Mouse (Mus musculus): ENCODE measurements around the gene Zbtb12. TPM values are rescaled to one million over a fixed set of nuclear protein-coding genes. Genes with fewer than 3 reads are reported as not detected.

Gene Zbtb12
- polyA plus RNA-seq, 1 experiment from 2014 or later, result 16.3 TPM

- Histone ChIP-seq H3K4me1 (replicated peaks) (peaks cover 26% of the 10 kb centered on the region), H3K27ac (peak overlapping the region; percentile 61; the same call in 1 of the 2 replicates), H3K36me3 (peaks cover 57% of the 10 kb centered on the region), H3K4me2 (replicated peaks) (peak overlapping the region; percentile 97), H3K27me3 (no peaks in the 10 kb centered on the region), H3K9me3 (no peaks in the 10 kb centered on the region), H3K4me3 (replicated peaks) (peak overlapping the region; percentile 91), H3K9ac (replicated peaks) (peak overlapping the region; percentile 90)
- 2% methylated on average over 25 of the region's 25 CpGs for WGBS
- ATAC-seq, result no peak
Observed at GRCm38 (mm10) chr17:34850517-34851125, 28.7 kb upstream of the Zbtb12 start.

- no peaks in the 10 kb centered on the region for H3K27me3 ChIP-seq
- no peak overlapping the region for H3K9ac ChIP-seq (replicated peaks)
- WGBS, result 83% methylated on average over 8 of the region's 8 CpGs
- H3K4me2 ChIP-seq (replicated peaks), result no peak overlapping the region
- no peak overlapping the region for H3K4me3 ChIP-seq (replicated peaks)
- H3K36me3 ChIP-seq, result peaks cover 55% of the 10 kb centered on the region
- H3K4me1 ChIP-seq (replicated peaks), result peaks cover 26% of the 10 kb centered on the region
- no peaks in the 10 kb centered on the region for H3K9me3 ChIP-seq
- ATAC-seq, result no peak
- H3K27ac ChIP-seq, result no peak overlapping the region
Observed at GRCm38 (mm10) chr17:34853511-34853910, 25.8 kb upstream of the Zbtb12 start.

- Histone ChIP-seq H3K9ac (replicated peaks) (no peak overlapping the region), H3K27me3 (no peaks in the 10 kb centered on the region), H3K4me2 (replicated peaks) (no peak overlapping the region), H3K4me1 (replicated peaks) (peaks cover 14% of the 10 kb centered on the region), H3K27ac (no peak overlapping the region), H3K4me3 (replicated peaks) (no peak overlapping the region), H3K9me3 (no peaks in the 10 kb centered on the region), H3K36me3 (peaks cover 55% of the 10 kb centered on the region)
- ATAC-seq, result no peak
- 88% methylated on average over 3 of the region's 3 CpGs for WGBS
Observed at GRCm38 (mm10) chr17:34854761-34855160, 24.5 kb upstream of the Zbtb12 start.

GRCm38 (mm10) chr17:34855825-34856224 lies 23.5 kb upstream of the Zbtb12 start:
- H3K4me1 ChIP-seq (replicated peaks), result peaks cover 11% of the 10 kb centered on the region
- no peak overlapping the region for H3K4me2 ChIP-seq (replicated peaks)
- ATAC-seq, result 0 out of 2 replicates have a peak, but pooled peaks have one; percentile 53
- H3K27me3 ChIP-seq, result no peaks in the 10 kb centered on the region
- no peak overlapping the region for H3K4me3 ChIP-seq (replicated peaks)
- no peaks in the 10 kb centered on the region for H3K9me3 ChIP-seq
- H3K36me3 ChIP-seq, result peaks cover 55% of the 10 kb centered on the region
- no peak overlapping the region for H3K27ac ChIP-seq
- no peak overlapping the region for H3K9ac ChIP-seq (replicated peaks)
- 34% methylated on average over 3 of the region's 3 CpGs for WGBS

GRCm38 (mm10) chr17:34858670-34859069 lies 20.6 kb upstream of the Zbtb12 start:
- Histone ChIP-seq H3K36me3 (peaks cover 41% of the 10 kb centered on the region), H3K9me3 (no peaks in the 10 kb centered on the region), H3K4me1 (replicated peaks) (no peaks in the 10 kb centered on the region), H3K27me3 (no peaks in the 10 kb centered on the region), H3K9ac (replicated peaks) (no peak overlapping the region), H3K4me2 (replicated peaks) (no peak overlapping the region), H3K4me3 (replicated peaks) (no peak overlapping the region), H3K27ac (no peak overlapping the region)
- WGBS, result 81% methylated on average over 4 of the region's 4 CpGs
- no peak for ATAC-seq

GRCm38 (mm10) chr17:34860514-34860913 lies 18.8 kb upstream of the Zbtb12 start:
- WGBS, result 86% methylated on average over 9 of the region's 9 CpGs
- H3K27me3 ChIP-seq, result no peaks in the 10 kb centered on the region
- no peaks in the 10 kb centered on the region for H3K4me1 ChIP-seq (replicated peaks)
- H3K27ac ChIP-seq, result no peak overlapping the region
- no peak overlapping the region for H3K9ac ChIP-seq (replicated peaks)
- H3K4me2 ChIP-seq (replicated peaks), result no peak overlapping the region
- no peak overlapping the region for H3K4me3 ChIP-seq (replicated peaks)
- peaks cover 25% of the 10 kb centered on the region for H3K36me3 ChIP-seq
- no peak for ATAC-seq
- H3K9me3 ChIP-seq, result no peaks in the 10 kb centered on the region

- no peak overlapping the region for H3K4me2 ChIP-seq (replicated peaks)
- no peak overlapping the region for H3K27ac ChIP-seq
- no peak overlapping the region for H3K4me3 ChIP-seq (replicated peaks)
- no peaks in the 10 kb centered on the region for H3K9me3 ChIP-seq
- peaks cover 12% of the 10 kb centered on the region for H3K36me3 ChIP-seq
- no peak overlapping the region for H3K9ac ChIP-seq (replicated peaks)
- H3K4me1 ChIP-seq (replicated peaks), result no peaks in the 10 kb centered on the region
- no peak for ATAC-seq
- no peaks in the 10 kb centered on the region for H3K27me3 ChIP-seq
- 75% methylated on average over 13 of the region's 13 CpGs for WGBS
Observed at GRCm38 (mm10) chr17:34861704-34862415, 17.4 kb upstream of the Zbtb12 start.

GRCm38 (mm10) chr17:34862416-34863081 lies 16.7 kb upstream of the Zbtb12 start, which contains the start of gene Cfb:
TSS of gene Cfb (minus strand) at chr17:34862518.
- Histone ChIP-seq H3K9ac (replicated peaks) (no peak within 1 kb of the TSS), H3K4me1 (replicated peaks) (no peaks in the 10 kb centered on the region), H3K4me2 (replicated peaks) (no peak within 1 kb of the TSS), H3K9me3 (no peaks in the 10 kb centered on the region), H3K27me3 (no peaks in the 10 kb centered on the region), H3K4me3 (replicated peaks) (no peak within 1 kb of the TSS), H3K27ac (no peak within 1 kb of the TSS), H3K36me3 (peaks cover 6% of the 10 kb centered on the region; the same call in 1 of the 2 replicates)
- ATAC-seq, result no peak
- 75% methylated on average over 8 of the region's 8 CpGs for WGBS

GRCm38 (mm10) chr17:34865981-34866380 lies 13.3 kb upstream of the Zbtb12 start:
- Histone ChIP-seq H3K4me3 (replicated peaks) (no peak overlapping the region), H3K27me3 (no peaks in the 10 kb centered on the region), H3K9ac (replicated peaks) (no peak overlapping the region), H3K27ac (no peak overlapping the region), H3K4me2 (replicated peaks) (no peak overlapping the region), H3K36me3 (no peaks in the 10 kb centered on the region), H3K9me3 (no peaks in the 10 kb centered on the region), H3K4me1 (replicated peaks) (no peaks in the 10 kb centered on the region)
- whole genome bisulfite sequencing, result 64% methylated on average over 7 of the region's 7 CpGs
- no peak for ATAC-seq

GRCm38 (mm10) chr17:34874321-34874720 lies 5.0 kb upstream of the Zbtb12 start:
- Histone ChIP-seq H3K4me3 (replicated peaks) (no peak overlapping the region), H3K36me3 (no peaks in the 10 kb centered on the region), H3K9me3 (no peaks in the 10 kb centered on the region), H3K27ac (no peak overlapping the region), H3K4me1 (replicated peaks) (no peaks in the 10 kb centered on the region), H3K9ac (replicated peaks) (no peak overlapping the region), H3K4me2 (replicated peaks) (no peak overlapping the region), H3K27me3 (no peaks in the 10 kb centered on the region; the same call in 1 of the 2 replicates)
- 93% methylated on average over 6 of the region's 6 CpGs for WGBS
- no peak for ATAC-seq

GRCm38 (mm10) chr17:34881166-34881565 lies 1.9 kb downstream of the Zbtb12 start:
- Histone ChIP-seq H3K9ac (replicated peaks) (no peak overlapping the region), H3K36me3 (no peaks in the 10 kb centered on the region), H3K9me3 (no peaks in the 10 kb centered on the region), H3K4me1 (replicated peaks) (no peaks in the 10 kb centered on the region), H3K27ac (no peak overlapping the region), H3K4me2 (replicated peaks) (no peak overlapping the region), H3K4me3 (replicated peaks) (no peak overlapping the region), H3K27me3 (peaks cover 12% of the 10 kb centered on the region)
- no peak for ATAC-seq

GRCm38 (mm10) chr17:34881683-34882310 lies 2.5 kb downstream of the Zbtb12 start, which contains the start of gene Gm20547:
TSS of gene Gm20547 (minus strand) at chr17:34882042.
- H3K4me1 ChIP-seq (replicated peaks), result no peaks in the 10 kb centered on the region
- no peak for ATAC-seq
- no peak within 1 kb of the TSS for H3K9ac ChIP-seq (replicated peaks)
- no peak within 1 kb of the TSS for H3K4me3 ChIP-seq (replicated peaks)
- WGBS, result 10% methylated on average over 15 of the region's 15 CpGs
- no peak within 1 kb of the TSS for H3K4me2 ChIP-seq (replicated peaks)
- no peaks in the 10 kb centered on the region for H3K36me3 ChIP-seq
- H3K27ac ChIP-seq, result no peak within 1 kb of the TSS
- peaks cover 12% of the 10 kb centered on the region for H3K27me3 ChIP-seq
- H3K9me3 ChIP-seq, result no peaks in the 10 kb centered on the region

Data from midbrain, embryonic 13.5 days (tissue).